Mouse (Mus musculus): Measurements from ENCODE around the gene Gapdh.

DNA sequence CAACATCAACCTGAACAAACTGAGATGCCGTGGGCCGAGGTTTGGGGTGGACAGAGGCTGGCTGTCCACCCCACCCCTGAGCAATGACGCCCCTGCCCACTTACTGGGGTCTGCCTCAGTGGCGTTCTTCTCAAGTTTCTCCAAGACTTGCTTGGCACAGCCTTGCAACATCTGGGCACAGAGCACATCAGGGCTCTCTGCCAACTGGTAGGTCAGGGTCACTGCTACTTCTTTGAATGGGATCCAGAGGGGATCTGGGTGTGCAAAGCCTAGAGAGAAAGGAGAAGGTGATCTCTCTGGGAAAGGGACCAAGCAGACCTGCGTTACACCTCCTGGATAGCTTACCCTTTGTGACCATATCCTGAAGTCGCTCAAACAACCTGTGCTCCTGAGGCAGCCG, 7.0 kb upstream of the Gapdh start:
- no peak for TF ChIP-seq POLR2A (IDR thresholded peaks at IDR 0.05; ENCODE audit: borderline replicate concordance, extremely low read depth, low read depth, low read length)
- TF ChIP-seq CTCF (IDR thresholded peaks at IDR 0.05; ENCODE audit: insufficient read depth, low read length) = no peak
